In the genomic region with DNA sequence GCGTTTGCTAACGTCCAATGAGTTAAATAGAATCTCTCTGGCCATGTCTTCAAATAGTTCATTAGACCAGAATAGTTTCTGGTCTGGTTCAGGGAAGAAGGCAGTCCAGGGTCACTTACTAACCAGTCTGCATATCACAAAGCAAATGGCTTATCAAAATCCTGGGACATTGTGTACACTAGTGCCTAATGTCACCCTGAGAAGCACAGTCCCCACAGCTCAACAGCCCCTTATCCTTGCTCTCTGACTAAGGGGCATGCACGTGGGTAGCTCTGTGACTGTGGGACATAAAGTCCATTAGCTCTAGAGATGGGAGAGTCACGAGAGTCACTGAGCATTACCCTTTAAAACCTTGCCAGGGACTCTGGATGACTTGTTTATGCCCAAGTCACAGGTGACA, we compare ENCODE assay signal across 16 mouse cellular contexts. TPM values are rescaled to one million over a fixed set of nuclear protein-coding genes. Genes with fewer than 3 reads are reported as not detected.
"Had no signal": no experiment of that assay in that cellular context is flagged by ENCODE, and none has a peak within 500 bp of the region (broad histone marks: within the 10 kb centered on the region; RNA-seq: fewer than 3 reads in every experiment).

No protein-coding gene starts in this region.

- ATAC-seq: lung, postnatal 0 days had no signal

- H3K4me3 ChIP-seq: layer of hippocampus, adult 2 months; liver, embryonic 15.5 days; myocyte; neural tube, embryonic 15.5 days had no signal

- H3K27ac ChIP-seq: kidney, postnatal 0 days; layer of hippocampus, adult 2 months; liver, embryonic 15.5 days; neural tube, embryonic 15.5 days had no signal

- H3K4me1 ChIP-seq: liver, embryonic 15.5 days; neural tube, embryonic 15.5 days had no signal

- H3K4me2 ChIP-seq: liver, embryonic 11.5 days; liver, embryonic 15.5 days; neural tube, embryonic 15.5 days had no signal

- H3K9me3 ChIP-seq: liver, embryonic 15.5 days; neural tube, embryonic 15.5 days had no signal

- H3K36me3 ChIP-seq: neural tube, embryonic 15.5 days had no signal

- H3K27me3 ChIP-seq: liver, embryonic 15.5 days; neural tube, embryonic 15.5 days had no signal

- DNase-seq: kidney, adult 9 months; kidney, postnatal 4 days; lung, adult 2 months; lung, postnatal 36 days; midbrain, embryonic 14.5 days; right cerebral cortex, adult 18-20 months; thymus, adult 2 months; thymus, postnatal 25 days had no signal

- H3K9ac ChIP-seq: liver, embryonic 15.5 days; neural tube, embryonic 15.5 days had no signal

RNA-seq across cellular contexts. Expression of a gene that starts 17.4 kb away (rescaled TPM):
- total RNA-seq: megakaryocyte progenitor cell, adult 5-6 weeks had no signal
